Mouse (Mus musculus) kidney, adult 2 months (tissue): Measurements from ENCODE around the gene Oas2.
"Not testable (repeated sequence)": the region's sequence is repeated elsewhere in the genome, so short reads cannot be mapped to it uniquely, and the experiment has no call there.

Experiments
- CTCF ChIP-seq: fragments of 200-500 bp; conservative IDR thresholded peaks from 2 replicates; pipeline ENCODE4 v1.5.1; 2011; ENCODE audit warnings: low read depth, mild to moderate bottlenecking, control low read depth, low read length, moderate library complexity, mixed read lengths; ENCODE audit not compliant: insufficient read depth, insufficient read length
- POLR2A ChIP-seq: fragments of 200-500 bp; IDR thresholded peaks from one replicate; pipeline ENCODE4 v1.6.1; 2011; ENCODE audit warnings: low read depth, low read length, control low read depth

DNA sequence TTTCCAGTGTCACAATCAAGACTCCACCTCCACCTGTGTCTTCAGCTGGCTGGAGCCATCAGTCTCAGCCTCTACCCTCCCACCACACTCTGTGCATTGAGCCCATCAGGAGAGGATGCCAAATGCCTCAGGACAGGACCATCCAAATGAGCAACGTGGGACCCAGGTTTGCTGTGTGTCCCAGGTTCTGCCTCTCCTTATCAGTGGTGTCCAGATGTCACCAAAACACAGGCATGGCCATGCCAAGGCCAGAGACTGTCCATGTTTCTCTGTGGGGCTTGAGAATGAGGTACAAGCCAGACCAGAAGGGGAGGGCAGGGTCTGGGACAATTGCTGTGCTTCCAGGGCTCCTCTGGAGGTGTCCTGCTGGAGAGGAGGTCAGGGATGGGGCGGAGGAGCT is 49.3 kb upstream of the Oas2 start:
- TF ChIP-seq CTCF, POLR2A: not testable (repeated sequence)
